Mouse (Mus musculus): Measurements from ENCODE around the gene Gli1. TPM values are rescaled to one million over a fixed set of nuclear protein-coding genes. Genes with fewer than 3 reads are reported as not detected.

Gene Gli1
- total and polyA plus RNA-seq, 2 experiments from 2014 or later = 0.59 to 1.1 TPM

DNA sequence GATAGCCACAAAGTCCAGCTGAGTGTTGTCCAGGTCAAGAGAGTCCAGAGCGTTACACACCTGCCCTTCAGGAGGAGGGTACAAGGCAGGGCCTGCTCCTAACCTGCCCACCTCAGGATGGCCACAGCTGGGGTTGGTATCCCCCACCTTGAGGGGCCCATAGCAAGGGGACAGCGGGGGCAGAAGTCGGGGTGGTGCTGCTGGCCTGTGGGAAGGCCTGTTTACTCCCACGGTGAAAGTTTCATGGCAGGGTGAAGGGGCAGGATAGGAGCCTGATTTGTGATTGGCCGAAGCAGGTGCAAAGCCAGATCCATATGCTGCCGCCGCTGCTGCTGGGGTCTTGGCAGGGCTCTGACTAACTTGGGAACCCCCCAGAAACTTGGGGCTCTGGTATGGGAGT, 11.6 kb downstream of the Gli1 start:
- no peak overlapping the region for H3K27ac ChIP-seq (ENCODE audit: low read depth)
- no peak overlapping the region for H3K4me3 ChIP-seq (ENCODE audit: low read depth, low read length)
- H3K4me1 ChIP-seq (ENCODE audit: control insufficient read depth, insufficient read depth) = peaks cover 12% of the 10 kb centered on the region
- no peaks in the 10 kb centered on the region for H3K9me3 ChIP-seq (replicated peaks; ENCODE audit: control insufficient read depth, low read length)
- 70% methylated on average over 7 of the region's 7 CpGs for WGBS
- H3K4me2 ChIP-seq (ENCODE audit: low read depth, low read length) = no peak overlapping the region
- ATAC-seq (ENCODE audit: insufficient read depth, low read depth) (no peak), DNase-seq (ENCODE audit: low spot score) (no peak)
- peaks cover 53% of the 10 kb centered on the region for H3K27me3 ChIP-seq (ENCODE audit: control insufficient read depth, insufficient read depth, low read length)
- TF ChIP-seq EP300 (IDR thresholded peaks at IDR 0.05; ENCODE audit: low read depth) = no peak
- no peak for TF ChIP-seq CTCF (IDR thresholded peaks at IDR 0.05; ENCODE audit: low read depth)
- no peak overlapping the region for H3K9ac ChIP-seq (replicated peaks; ENCODE audit: low read depth, low read length)
- H3K36me3 ChIP-seq (replicated peaks; ENCODE audit: control insufficient read depth, insufficient read depth, low read length) = no peaks in the 10 kb centered on the region

DNA sequence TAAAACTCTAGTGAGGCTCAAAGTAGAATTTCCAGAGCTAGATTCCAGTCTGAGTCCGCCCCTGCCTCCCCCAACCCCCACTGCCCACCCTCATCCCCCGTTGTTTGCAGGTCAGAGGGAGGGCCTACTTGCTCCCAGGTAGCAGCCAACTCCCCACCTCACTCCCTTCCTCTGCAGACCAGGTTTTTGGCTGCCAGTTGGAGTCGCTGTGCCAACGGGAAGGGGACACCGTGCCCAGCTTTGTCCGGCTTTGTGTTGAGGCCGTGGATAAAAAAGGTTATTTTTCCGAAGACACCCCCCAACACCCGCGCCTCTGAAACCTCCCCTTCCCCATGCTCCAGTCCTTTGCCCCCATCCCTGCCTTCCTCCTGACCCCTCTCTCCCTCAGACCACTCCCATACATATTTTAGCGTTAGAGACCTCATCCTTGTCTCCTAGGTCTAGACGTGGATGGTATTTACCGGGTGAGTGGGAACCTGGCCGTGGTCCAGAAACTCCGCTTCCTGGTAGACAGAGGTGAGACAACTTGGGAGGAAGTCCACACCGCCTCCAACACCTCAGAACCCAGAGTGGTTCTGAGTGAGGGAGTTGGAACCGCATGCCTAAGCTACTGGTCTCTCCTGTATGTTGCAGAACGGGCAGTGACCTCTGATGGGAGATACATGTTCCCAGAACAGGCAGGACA, 14.2 kb downstream of the Gli1 start:
- H3K9ac ChIP-seq (replicated peaks; ENCODE audit: low read depth, low read length) = no peak overlapping the region
- no peaks in the 10 kb centered on the region for H3K9me3 ChIP-seq (replicated peaks; ENCODE audit: control insufficient read depth, low read length)
- H3K4me1 ChIP-seq (ENCODE audit: control insufficient read depth, insufficient read depth) = peaks cover 12% of the 10 kb centered on the region
- peaks cover 66% of the 10 kb centered on the region for H3K27me3 ChIP-seq (ENCODE audit: control insufficient read depth, insufficient read depth, low read length)
- no peak for TF ChIP-seq EP300 (IDR thresholded peaks at IDR 0.05; ENCODE audit: low read depth)
- TF ChIP-seq CTCF (IDR thresholded peaks at IDR 0.05; ENCODE audit: low read depth) = no peak
- no peak overlapping the region for H3K4me3 ChIP-seq (ENCODE audit: low read depth, low read length)
- no peak overlapping the region for H3K4me2 ChIP-seq (ENCODE audit: low read depth, low read length)
- H3K36me3 ChIP-seq (replicated peaks; ENCODE audit: control insufficient read depth, insufficient read depth, low read length) = no peaks in the 10 kb centered on the region
- 46% methylated on average over 18 of the region's 18 CpGs for WGBS
- ATAC-seq (ENCODE audit: insufficient read depth, low read depth) = no peak
- DNase-seq (ENCODE audit: low spot score) = no peak
- H3K27ac ChIP-seq (ENCODE audit: low read depth) = no peak overlapping the region

DNA sequence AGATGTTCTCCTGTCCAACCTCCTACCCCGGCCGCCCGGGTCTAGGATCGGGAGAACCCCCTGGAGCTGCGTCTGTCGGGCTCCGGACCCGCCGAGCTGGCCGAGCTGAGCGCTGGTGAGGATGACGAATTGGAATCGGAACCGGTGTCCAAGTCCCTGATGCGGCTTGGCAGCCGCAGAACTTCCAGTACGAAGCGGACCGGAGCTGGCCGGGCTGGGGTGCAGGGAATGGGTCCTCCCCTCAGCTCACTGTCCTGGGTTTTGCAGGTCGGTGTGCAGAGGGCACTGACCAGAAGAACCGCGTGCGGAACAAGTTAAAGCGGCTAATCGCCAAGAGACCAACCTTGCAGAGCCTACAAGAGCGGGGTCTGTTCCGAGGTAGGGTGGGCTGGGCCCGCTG, 14.9 kb downstream of the Gli1 start:
- peak overlapping the region; percentile 86 for H3K4me2 ChIP-seq (ENCODE audit: low read depth, low read length)
- no peak overlapping the region for H3K27ac ChIP-seq (ENCODE audit: low read depth)
- WGBS = 7% methylated on average over 29 of the region's 29 CpGs
- peaks cover 12% of the 10 kb centered on the region for H3K4me1 ChIP-seq (ENCODE audit: control insufficient read depth, insufficient read depth)
- ATAC-seq (ENCODE audit: insufficient read depth, low read depth) (no peak), DNase-seq (ENCODE audit: low spot score) (no peak)
- H3K27me3 ChIP-seq (ENCODE audit: control insufficient read depth, insufficient read depth, low read length) = peaks cover 66% of the 10 kb centered on the region
- no peaks in the 10 kb centered on the region for H3K9me3 ChIP-seq (replicated peaks; ENCODE audit: control insufficient read depth, low read length)
- H3K36me3 ChIP-seq (replicated peaks; ENCODE audit: control insufficient read depth, insufficient read depth, low read length) = no peaks in the 10 kb centered on the region
- peak overlapping the region; percentile 44; the same call in 1 of the 2 replicates for H3K9ac ChIP-seq (replicated peaks; ENCODE audit: low read depth, low read length)
- TF ChIP-seq CTCF (IDR thresholded peaks at IDR 0.05; ENCODE audit: low read depth) = no peak
- no peak for TF ChIP-seq EP300 (IDR thresholded peaks at IDR 0.05; ENCODE audit: low read depth)
- peak overlapping the region; percentile 57 for H3K4me3 ChIP-seq (ENCODE audit: low read depth, low read length)

DNA sequence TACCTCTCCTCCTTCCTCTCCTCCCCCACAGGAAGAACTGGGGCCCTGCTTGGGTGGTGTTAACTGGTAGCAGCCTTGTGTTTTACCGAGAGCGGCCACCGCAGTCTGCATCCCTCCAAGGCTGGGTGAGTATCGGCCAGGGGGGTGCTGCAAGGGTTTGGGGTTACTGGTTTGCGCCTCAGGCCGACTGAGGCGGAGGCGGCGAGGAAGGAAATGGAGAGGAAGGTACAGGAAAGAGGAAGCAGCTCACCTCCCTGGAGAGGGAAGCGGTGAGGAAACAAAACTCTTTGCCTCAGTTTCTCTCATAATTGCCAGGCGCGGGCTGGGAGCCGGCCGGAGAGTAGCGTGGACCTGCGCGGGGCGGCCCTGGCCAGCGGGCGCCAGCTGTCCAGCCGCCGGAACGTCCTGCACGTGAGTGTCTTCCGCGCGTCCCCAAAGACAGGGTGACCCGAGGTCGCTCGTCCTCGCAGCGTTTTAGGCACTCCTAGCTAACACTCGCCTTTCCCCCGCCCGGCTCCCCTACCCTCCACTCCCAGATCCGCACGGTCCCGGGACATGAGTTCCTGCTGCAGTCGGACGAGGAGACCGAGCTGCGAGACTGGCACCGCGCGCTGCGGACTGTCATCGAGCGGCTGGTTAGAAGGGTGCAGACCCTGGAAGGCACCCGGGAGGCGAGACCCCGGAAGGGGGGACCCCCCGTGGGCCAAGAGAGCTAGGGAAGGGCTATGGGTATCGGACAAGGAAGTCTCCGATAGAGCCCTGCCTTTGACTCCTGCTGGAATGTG, 15.6 kb downstream of the Gli1 start:
- 5% methylated on average over 54 of the region's 54 CpGs for WGBS
- peak; percentile 41 for ATAC-seq (ENCODE audit: insufficient read depth, low read depth)

DNA sequence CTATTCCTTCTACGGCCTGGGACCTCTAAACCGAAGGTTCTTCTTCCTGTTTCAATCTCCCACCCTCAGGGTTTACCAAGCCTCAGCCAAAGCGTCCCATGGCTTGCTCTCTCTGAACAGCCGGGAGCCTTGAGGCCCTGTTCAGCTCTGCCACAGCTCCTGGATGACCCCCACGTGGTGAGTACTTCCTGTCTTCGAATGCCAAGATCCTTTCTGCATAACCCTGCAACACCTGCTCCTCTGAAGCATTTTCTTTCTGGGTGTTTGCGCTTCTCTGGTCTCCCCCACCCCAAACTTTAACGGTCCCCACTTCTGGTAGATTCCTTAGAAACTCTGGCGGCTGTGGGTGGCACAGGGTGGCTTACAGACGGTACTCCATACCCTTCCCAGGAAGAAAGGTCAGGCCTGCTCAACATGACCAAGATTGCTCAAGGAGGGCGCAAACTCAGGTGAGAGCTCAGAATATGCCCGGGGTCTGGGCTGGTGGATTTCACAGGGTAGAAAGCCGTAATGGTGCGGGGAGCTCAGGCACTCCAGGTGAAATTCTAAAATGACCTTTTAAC, 16.2 kb downstream of the Gli1 start:
- no peak for ATAC-seq (ENCODE audit: insufficient read depth, low read depth)
- Histone ChIP-seq H3K4me3 (ENCODE audit: low read depth, low read length) (peak overlapping the region; percentile 57), H3K9ac (replicated peaks; ENCODE audit: low read depth, low read length) (peak overlapping the region; percentile 44), H3K9me3 (replicated peaks; ENCODE audit: control insufficient read depth, low read length) (no peaks in the 10 kb centered on the region), H3K27me3 (ENCODE audit: control insufficient read depth, insufficient read depth, low read length) (peaks cover 61% of the 10 kb centered on the region), H3K36me3 (replicated peaks; ENCODE audit: control insufficient read depth, insufficient read depth, low read length) (no peaks in the 10 kb centered on the region), H3K4me2 (ENCODE audit: low read depth, low read length) (peak overlapping the region; percentile 86), H3K27ac (ENCODE audit: low read depth) (peak overlapping the region; percentile 33; the same call in 1 of the 2 replicates), H3K4me1 (ENCODE audit: control insufficient read depth, insufficient read depth) (peaks cover 12% of the 10 kb centered on the region)
- TF ChIP-seq CTCF (IDR thresholded peaks at IDR 0.05; ENCODE audit: low read depth) (no peak), EP300 (IDR thresholded peaks at IDR 0.05; ENCODE audit: low read depth) (no peak)
- no peak for DNase-seq (ENCODE audit: low spot score)
- WGBS = 46% methylated on average over 14 of the region's 14 CpGs

More for the DNA sequence above, 15.6 kb downstream of the Gli1 start:
- peak overlapping the region; percentile 33; the same call in 1 of the 2 replicates for H3K27ac ChIP-seq (ENCODE audit: low read depth)
- H3K27me3 ChIP-seq (ENCODE audit: control insufficient read depth, insufficient read depth, low read length) = peaks cover 66% of the 10 kb centered on the region
- TF ChIP-seq CTCF (IDR thresholded peaks at IDR 0.05; ENCODE audit: low read depth) (no peak), EP300 (IDR thresholded peaks at IDR 0.05; ENCODE audit: low read depth) (no peak)
- DNase-seq (ENCODE audit: low spot score) = no peak
- H3K9me3 ChIP-seq (replicated peaks; ENCODE audit: control insufficient read depth, low read length) = no peaks in the 10 kb centered on the region
- H3K4me3 ChIP-seq (ENCODE audit: low read depth, low read length) = peak overlapping the region; percentile 57
- peak overlapping the region; percentile 86 for H3K4me2 ChIP-seq (ENCODE audit: low read depth, low read length)
- peaks cover 12% of the 10 kb centered on the region for H3K4me1 ChIP-seq (ENCODE audit: control insufficient read depth, insufficient read depth)
- peak overlapping the region; percentile 44 for H3K9ac ChIP-seq (replicated peaks; ENCODE audit: low read depth, low read length)
- H3K36me3 ChIP-seq (replicated peaks; ENCODE audit: control insufficient read depth, insufficient read depth, low read length) = no peaks in the 10 kb centered on the region

All from heart, postnatal 0 days (tissue).